Mouse (Mus musculus): ENCODE measurements around the gene Cep131.

Gene Cep131

GRCm38 (mm10) chr11:120086702-120087152 is at the start of gene Cep131:
Gene Cep131, minus strand, starts transcription at chr11:120086827.
- DNase-seq: peak; percentile 98 to 99

DNA sequence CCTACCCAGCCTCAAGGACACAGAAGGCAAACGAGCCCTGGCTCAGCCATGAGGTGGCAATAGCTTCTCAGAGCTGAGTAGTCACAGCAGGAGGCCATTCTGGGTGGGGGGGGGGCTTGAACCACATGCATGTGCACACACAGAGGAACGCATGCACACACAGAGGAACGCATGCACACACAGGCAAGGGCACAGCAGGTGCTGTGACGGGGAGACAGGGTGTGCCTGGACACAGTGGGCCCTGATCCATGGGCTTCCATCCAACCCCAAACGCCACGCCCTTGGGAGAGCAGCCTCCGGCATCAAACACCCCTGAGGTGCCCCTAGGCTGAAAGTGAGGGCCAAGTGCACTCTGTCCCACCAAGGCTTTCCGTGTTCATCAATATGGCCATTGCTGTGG is 49.6 kb upstream of the Cep131 start:
- DNase-seq: no peak

DNA sequence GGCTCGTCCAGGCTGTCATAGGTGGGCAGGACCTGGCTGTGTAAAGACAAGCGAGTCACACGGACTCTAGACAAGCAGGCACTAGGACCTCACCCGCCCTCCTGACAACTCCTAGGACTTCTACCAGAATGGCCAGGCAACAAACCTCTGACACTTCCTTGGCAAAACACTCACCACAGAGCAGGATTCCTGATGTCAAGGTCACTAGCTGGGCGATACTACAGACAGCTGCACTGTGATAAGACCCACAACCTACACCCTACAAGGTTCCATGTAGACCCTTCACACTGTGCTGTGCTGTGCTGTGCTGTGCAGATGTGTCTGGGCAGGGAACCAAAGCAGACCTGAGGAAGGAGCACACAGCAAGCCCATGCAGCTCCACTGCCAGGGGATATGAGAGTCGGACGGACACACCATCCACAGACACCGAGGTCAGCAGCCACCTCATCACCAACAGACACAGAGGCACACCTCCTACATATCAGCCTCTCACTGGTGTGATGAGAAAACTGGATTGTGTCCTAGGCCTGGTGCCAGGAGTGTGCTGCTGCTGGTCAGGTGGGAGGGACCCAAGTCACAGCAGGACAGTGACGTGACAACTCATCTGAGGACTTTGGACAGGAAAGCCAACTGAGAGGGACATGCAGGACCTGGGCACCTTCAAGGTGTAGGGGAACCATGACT is 48.4 kb upstream of the Cep131 start:
- DNase-seq: no peak

- DNase-seq: no peak
Measured at GRCm38 (mm10) chr11:120134148-120134547, 47.5 kb upstream of the Cep131 start.

DNA sequence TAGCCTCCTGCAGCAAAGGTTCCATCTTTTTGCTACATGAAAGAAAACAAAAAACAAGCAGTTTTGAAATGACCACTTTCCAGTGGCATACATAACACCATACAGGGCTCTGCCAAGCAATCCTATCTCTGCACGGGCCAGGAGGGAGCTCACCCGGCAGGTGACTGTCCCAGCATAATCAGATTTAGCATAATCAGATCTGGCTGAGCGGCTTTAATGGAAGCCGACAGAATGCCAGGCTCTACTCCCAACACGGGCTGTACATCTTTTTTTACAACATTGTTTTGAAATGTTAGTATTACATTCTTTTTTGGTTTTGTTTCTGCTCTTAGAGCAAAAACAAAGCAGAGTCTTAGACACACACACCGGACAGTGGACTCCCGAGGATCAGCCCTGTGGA is 42.7 kb upstream of the Cep131 start:
- DNase-seq: no peak

DNA sequence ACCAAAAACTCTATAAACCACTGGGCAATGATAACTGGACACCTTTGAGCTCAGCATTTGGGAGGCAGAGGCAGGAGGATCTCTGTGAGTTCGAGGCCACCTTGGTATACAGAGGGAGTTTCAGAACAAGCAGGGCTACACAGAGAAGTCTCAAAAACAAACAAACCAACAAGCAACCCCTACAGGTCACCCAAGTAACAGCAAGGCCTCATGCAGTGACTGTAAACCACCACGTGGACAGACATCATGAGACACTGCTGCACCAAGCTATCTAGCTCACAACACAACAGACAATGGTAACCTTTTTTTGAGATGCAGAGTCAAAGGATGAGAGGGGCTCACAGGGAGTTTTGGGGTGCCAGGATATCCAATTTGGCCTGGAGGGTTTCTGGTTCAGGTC is 40.2 kb upstream of the Cep131 start:
- DNase-seq: no peak

- no peak for DNase-seq
Measured at GRCm38 (mm10) chr11:120122126-120122525, 35.5 kb upstream of the Cep131 start.

- peak; percentile 30 to 32 for DNase-seq
Measured at GRCm38 (mm10) chr11:120120642-120121420, 34.2 kb upstream of the Cep131 start.

- no peak for DNase-seq
Measured at GRCm38 (mm10) chr11:120119936-120120541, 33.4 kb upstream of the Cep131 start.

DNA sequence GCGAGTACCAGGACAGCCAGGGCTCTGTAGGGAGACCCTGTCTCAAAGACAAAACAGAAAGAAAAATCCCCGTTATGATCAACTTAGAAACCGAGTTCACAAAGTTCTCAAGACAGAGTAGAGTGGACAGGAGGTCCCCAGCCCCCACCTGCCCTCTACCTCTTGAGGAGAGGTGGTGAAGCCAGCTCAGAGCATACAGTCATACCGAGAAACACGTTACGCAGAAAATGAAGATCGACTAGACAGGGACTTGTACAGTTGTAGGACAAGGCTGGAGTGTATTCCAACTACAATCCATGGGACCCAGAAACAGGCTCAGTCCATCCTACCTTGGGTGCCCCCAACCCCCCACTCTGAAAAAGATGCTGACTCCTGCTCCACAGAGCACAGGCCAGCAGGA is 32.5 kb upstream of the Cep131 start:
- no peak for DNase-seq

- no peak for DNase-seq
Measured at GRCm38 (mm10) chr11:120117626-120118025, 31.0 kb upstream of the Cep131 start.

- DNase-seq: no peak
Measured at GRCm38 (mm10) chr11:120114488-120115215, 28.0 kb upstream of the Cep131 start.

- DNase-seq: no peak
Measured at GRCm38 (mm10) chr11:120112136-120112535, 25.5 kb upstream of the Cep131 start.

GRCm38 (mm10) chr11:120111033-120111432 is 24.4 kb upstream of the Cep131 start:
- peak; percentile 50 to 55 for DNase-seq

- no peak for DNase-seq
Measured at GRCm38 (mm10) chr11:120110554-120110953, 23.9 kb upstream of the Cep131 start.

- no peak for DNase-seq
Measured at GRCm38 (mm10) chr11:120109558-120110210, 23.1 kb upstream of the Cep131 start.

DNA sequence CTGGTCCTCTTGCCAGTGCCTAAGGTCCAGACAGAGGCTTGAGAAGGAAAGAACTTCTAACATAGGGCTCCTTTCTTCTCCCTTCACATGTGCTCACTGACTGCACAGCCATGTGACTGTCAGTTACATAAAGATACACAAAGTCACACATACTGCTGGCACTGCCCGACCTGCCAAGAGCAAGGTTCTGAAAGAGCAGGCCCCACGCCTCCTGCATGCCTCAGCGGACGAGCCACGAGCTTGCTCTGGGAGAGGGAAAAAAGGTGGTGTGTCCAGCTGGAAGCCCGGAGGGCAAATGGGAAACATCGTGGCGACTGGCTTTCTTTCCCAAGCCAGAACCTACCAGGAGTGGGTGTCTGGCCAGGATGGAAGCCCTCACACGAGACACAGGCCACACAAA is 21.2 kb upstream of the Cep131 start:
- DNase-seq: no peak

DNA sequence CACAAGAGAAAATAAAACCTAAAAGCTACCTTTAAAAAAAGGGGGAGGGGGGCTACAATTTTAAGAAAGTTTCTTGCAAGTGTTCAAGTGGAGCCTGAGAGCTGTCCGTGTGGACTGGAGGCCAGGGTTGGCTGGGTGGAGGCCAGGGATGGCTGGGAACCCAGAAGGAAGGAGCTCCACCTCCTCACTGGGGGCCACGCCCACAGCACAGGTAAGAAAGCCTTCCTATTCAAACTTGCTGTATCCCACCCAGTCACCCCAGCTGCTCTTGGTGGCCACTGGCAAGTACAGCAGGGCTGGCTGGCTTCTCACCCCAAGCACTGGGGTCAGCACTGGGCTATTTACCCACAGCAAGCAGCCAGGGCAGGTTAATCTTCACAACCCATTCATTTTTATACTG is 20.4 kb upstream of the Cep131 start:
- no peak for DNase-seq

GRCm38 (mm10) chr11:120103431-120103997 is 16.9 kb upstream of the Cep131 start:
- DNase-seq: no peak

GRCm38 (mm10) chr11:120101036-120101435 is 14.4 kb upstream of the Cep131 start:
- peak; percentile 66 to 72 for DNase-seq

DNA sequence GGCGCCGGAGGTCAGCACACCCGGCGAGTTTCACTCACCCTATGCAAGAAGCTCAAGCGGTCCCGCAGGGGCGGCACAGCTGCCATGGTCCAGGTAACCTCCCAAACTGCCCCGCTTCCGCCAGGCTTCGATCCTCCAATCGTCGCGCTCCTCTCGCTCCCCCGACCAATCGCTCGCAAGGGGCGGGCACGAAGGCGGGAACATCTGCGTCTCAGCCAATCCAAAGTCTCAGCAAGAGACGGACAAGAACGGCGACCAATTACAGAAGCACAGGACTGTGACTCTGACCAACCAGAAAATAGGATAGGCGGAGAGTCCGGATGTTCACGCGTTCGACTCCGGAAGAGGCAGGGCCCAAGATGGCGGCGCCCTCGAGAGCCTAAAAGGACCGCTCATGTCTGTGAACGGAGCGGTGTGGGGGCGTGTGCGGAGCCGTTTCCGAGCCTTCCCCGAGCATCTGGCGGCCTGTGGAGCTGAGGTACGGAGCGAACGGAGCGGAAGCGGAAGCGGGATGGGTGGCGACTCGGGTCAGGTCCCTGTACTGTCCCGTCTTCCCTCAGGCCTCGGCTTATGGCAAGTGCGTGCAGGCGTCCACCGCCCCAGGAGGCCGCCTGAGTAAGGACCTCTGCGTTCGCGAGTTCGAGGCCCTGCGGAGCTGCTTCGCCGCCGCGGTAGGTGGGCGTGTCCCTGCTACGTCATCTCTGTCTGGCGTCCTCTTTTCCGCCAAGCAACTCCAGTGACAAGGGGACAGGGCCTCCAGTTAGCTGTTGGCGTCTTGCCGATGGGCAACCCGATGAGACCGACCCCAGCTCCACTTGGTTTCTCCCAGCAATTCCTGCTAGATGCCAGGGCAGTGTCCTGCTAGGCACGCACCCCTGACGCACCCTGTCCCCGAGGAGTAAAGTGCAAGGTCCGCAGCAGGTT is 12.2 kb upstream of the Cep131 start, which contains the start of the genes Tepsin and Ndufaf8:
Gene Tepsin, minus strand, starts transcription at position 144 of the 924 bp plus-strand sequence.
Gene Ndufaf8, plus strand, starts transcription at position 341 of the 924 bp plus-strand sequence.
- DNase-seq: peak; percentile 98 to 100
